Mouse (Mus musculus) R1 (cell line): ENCODE measurements around the gene Ovca2.
A peak's percentile ranks its signal among the peaks of the same experiment; 100 is the strongest.
"Not testable (repeated sequence)": the region's sequence is repeated elsewhere in the genome, so short reads cannot be mapped to it uniquely, and the experiment has no call there.

Experiments used
- DNase-seq: peaks from one replicate; pipeline ENCODE4 v3.0.0-alpha.2; 2018; ENCODE audit warnings: low read depth, low spot score

Ovca2 gene

DNA sequence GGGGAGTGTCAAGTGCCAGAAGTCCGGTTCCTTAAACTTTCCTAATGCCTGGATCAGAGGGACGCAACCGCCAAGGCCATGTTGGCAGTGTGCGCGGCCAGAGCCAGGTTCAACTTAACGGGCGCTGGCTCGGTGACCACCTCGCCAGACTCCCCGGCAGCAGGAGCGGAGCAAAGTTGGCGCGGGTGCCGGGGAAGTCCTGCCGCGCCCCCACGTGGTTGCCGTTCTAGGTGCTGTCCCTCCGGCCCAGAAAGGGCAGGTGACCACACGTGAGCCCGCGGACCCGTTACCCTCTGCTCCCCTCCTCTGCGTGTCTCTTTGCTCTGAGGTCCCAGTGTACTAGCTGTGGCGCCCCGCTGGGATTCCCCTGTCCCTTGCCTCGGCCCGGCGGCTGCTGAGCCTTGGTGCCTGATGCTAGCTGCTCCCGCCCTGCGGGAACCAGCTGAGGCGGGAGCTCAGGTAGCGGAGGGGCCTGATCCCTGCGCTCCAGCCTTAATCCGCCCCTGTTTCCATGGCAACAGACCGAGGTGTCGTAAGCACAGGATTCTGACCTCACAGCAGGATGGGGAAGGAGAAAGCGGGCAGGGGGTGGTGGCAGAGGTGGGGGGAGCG is 16.3 kb upstream of the Ovca2 start:
- DNase-seq = peak; percentile 99

DNA sequence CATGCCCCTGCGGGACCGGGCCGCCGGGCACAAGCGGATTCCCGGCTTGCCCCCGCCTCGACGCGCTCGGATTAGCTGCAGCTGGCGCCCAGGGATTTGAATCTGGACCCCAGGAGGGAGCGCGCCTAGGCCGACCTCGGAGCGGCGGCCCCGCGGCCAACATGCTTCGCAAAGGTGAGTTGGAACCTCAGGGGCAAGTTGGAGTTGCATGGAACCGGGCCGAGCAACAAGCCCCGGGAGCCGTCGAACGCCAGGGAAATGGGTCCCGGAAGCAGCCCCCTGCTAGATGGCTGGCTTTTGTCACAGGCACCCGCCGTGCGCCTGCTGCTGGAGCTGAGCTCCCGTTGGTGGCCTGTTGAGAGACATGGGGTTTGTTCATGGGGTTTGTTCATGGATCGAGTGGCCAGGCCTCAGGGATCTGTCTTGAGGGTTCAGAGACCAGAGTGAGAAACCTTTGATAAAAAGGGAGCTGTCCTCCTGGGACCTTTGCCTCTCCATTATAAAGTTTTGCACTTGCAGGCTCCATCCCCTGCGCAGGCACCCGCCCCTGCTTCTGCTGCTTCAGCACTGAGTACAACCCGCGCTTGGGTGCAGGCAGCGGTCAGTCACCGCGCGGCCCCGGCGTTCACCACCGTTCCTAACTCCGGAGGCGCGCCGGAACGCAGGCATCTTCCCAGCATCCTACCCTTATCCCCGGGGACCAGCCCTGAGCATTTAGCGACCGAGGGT is 15.7 kb upstream of the Ovca2 start:
- peak; percentile 66 for DNase-seq

DNA sequence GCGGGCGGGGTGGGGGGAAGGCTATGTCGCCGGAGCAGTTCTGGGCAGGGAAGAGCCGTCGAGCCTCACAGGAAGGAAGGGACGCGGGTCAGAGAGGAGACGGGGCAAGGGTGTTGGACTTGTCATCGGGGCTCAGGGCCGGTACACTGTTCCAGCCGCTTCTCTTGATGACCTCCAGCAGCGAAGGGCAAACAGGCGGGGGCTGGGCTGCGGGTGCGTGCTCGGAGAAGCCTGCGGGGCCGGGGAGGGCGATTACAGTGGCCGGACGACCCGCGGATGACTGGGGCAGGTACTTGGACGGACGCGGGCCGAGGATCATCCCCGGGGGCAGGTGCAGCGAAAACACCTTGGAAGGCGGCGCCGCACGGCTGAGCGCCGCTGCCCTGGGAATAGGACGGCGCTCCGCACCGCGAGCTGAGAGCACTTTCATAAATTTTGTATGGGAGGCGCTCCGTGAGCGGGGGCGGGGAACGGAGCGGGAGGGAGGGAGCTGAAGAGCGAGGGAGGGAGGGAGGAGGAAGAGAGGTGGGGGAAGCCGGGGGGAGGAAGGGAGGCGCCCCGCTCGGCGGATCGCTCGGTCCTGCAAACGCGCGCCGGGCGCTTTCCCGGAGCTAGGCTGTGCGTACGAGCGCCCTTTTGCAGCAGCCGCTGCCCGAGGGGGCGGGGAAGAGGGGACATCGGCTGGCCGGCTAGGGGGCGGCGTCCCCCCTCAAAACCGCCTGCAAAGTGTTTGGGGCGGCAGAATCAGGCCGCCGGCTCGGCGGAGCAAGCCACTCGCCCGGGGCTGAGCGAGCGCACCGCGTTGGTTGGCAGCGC is 14.8 kb upstream of the Ovca2 start, which contains the start of gene Rtn4rl1:
TSS of gene Rtn4rl1 (plus strand) at position 528 of the 816 bp plus-strand sequence.
- peak; percentile 75 for DNase-seq

- DNase-seq = peak; percentile 90
These were observed 13.9 kb upstream of the Ovca2 start for GRCm38 (mm10) chr11:75192336-75193214.

GRCm38 (mm10) chr11:75191841-75192240 is 13.2 kb upstream of the Ovca2 start:
- DNase-seq = no peak

- no peak for DNase-seq
These were observed 12.3 kb upstream of the Ovca2 start, which contains the start of gene Dph1 for GRCm38 (mm10) chr11:75190905-75191441. Dph1 (minus strand) TSS chr11:75191241.

DNA sequence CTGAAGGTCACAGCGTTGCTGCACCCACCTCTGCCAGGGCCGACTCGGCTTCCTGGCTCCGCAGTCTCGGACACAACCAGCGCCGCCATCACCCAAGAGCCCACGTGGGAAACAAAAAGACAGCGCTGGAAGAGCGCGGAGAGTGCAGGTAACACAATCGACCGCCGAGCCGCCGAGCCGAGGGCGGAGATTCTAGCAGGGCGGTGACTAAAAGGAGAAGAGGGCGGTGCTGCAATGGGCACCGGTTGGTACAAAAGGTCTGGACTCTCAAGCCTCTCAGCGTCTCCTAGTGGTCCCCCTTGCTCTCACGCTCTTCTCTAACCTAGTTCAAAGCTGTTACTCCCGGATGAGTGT is 11.7 kb upstream of the Ovca2 start:
- peak; percentile 96 for DNase-seq

DNA sequence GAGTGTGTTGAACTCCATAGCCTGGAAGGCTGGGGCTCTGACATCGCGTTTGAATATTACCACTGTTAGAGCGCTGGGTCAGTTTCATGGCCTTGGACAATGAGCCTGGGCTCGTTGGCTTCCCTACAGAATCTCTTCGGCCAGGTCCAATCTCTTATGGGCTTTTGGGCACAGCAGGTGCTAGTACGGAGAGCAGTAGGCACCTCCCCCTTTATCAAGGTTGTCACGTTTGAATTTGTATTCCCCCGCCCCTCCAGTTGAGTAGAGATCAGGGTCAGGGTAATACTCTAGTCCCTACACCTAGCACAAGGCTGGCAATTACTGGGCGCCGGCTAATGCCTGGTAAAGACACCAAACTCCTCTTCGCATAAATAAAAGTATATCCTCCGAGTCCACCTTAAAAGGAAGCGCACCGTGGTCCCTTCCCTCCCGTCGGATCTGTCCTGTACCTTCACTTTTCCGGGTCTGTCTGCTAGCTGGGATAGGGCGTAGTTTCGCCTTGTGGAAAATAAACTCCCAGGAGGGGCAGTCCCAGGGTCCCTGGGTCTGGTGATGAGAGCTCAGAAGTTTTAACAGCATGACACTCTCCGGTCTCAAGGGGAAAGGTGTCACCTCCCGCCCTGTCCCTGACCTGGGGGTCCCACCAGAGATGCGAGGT is 11.2 kb upstream of the Ovca2 start:
- peak; percentile 78 for DNase-seq

- no peak for DNase-seq
These were observed 6.4 kb upstream of the Ovca2 start for GRCm38 (mm10) chr11:75184986-75185385.

DNA sequence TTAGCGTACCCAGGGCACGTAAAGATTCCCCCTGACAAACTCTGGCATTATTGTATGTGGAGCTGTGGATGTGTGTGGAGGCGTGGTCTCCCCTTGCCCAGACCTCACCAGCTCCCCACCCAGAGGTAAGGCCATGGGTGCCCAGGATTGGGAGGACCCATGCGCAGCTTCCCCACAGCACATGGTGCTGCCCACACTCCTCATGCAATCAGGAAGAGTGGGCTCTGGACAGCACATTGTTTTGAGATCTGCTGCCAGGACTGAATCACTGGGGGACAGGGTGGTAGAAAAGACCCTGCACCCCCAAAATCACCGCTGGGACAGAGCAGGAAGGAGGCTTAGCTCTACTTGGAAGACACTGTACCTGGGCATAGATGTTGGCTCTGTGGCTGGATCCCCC is 5.9 kb upstream of the Ovca2 start:
- DNase-seq = no peak

GRCm38 (mm10) chr11:75183917-75184570 is 5.4 kb upstream of the Ovca2 start:
- DNase-seq = no peak

GRCm38 (mm10) chr11:75178011-75178410 is 624 bp downstream of the Ovca2 start:
- peak; percentile 37 for DNase-seq

- not testable (repeated sequence) for DNase-seq
These were observed 4.1 kb downstream of the Ovca2 start for GRCm38 (mm10) chr11:75174574-75174973.

DNA sequence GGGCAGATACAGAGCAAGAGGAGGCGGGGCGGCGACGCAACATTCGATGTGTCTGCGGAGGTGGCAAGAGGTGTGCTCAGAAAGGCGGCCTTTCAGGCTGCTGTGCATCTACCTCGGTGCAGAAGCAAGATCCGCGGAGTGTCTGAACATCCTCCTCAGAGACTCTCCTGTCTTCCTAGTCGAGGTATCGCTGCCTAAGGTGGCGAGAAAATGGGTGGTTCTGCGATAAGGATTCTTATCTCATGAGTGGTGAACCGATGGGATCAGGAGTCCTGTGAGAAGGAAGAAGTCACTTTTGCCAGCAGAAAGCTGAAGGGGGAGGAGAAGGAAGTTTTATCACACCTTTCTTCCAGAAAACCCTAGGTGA is 4.9 kb downstream of the Ovca2 start:
- DNase-seq = no peak

GRCm38 (mm10) chr11:75173095-75173798 is 5.4 kb downstream of the Ovca2 start:
- DNase-seq = peak; percentile 95

DNA sequence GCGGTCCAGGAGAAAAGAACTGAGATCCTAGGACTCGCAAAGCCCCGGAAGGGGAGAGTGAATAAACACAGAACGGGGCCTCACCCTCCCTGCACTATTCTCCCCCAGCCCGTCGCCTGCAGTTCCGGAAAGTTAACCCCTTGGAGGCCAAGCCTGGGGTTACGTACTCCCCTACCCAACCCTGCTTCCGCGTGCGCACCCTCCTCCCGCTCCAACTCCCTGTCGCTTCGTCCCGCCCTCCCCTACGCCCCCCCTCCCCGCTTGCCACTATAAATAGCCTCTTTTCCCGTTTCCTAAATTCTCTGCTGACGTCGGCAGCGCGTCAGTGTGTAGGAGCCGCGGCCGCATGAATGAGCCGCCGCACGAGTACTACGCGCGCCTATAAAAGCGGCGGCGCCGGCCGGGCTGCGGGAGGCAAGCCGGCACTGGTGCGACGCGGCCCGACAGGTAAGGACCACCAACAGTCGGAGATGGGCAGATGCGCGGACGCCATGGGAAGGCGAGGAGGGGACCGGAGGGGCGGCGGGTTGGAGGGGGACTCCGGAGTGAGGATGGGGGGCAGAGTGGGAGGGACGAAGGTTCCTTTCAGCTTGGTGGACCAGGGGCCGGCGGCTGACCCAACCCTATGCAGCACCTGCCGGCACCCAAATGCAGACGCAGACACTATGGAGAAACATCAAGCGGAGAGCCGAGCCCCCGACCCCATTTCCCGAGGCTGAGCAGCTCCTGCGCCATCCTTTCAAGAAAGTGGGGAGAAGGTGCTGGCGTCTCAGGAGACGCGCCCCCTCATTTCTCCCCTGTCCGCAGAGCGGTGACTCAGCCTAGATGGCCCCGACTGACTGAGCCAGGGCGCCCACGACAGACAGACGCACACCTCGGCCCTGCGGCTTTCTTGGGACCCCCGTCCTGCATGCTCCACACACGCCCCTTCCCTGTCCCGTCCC is 6.2 kb downstream of the Ovca2 start:
- peak; percentile 57 for DNase-seq

DNA sequence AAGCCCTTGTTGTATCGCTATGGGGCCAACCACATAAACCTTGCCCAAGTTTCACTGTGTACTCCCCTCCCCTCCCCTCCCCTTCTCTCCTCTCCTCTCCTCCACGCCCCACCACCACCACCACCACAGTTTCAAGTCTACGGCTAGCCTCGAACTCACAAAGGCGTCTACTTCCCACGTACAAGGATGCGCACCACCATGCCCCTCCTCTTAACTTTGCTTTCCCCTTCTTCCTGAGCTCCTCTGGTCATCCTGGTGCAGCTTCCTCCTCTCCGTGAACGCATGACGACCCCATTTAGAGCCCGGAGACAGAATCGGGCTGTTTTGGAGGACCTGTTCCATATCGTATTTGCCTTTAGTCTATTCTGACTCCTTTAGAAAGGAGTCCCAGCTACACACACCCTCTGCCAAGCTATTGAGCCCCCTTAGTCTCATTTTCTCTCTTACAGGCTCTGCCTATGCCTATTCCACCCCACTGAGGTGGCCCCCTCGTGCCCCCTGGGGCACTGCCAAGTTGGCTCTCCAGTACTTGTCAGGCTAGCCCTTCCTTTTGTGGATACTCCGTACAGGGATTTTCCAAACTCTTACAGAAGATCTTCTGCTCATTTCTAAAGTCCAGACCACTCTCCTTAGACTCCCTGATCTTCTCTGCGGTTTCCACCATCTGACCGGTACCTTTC is 7.3 kb downstream of the Ovca2 start:
- no peak for DNase-seq
